Mouse (Mus musculus) telencephalon, adult 2 months (tissue): ENCODE measurements around the gene Inafm2.

Experiments used
- DNase-seq: peaks from one replicate; pipeline ENCODE4 v3.0.0-alpha.2; 2011; ENCODE audit warnings: low read depth, low spot score

Inafm2 gene

GRCm38 (mm10) chr2:118781115-118781514 lies 35.6 kb downstream of the Inafm2 start:
- no peak for DNase-seq

GRCm38 (mm10) chr2:118782303-118782702 lies 36.7 kb downstream of the Inafm2 start:
- DNase-seq: no peak

GRCm38 (mm10) chr2:118783093-118783492 lies 37.5 kb downstream of the Inafm2 start:
- no peak for DNase-seq

GRCm38 (mm10) chr2:118783663-118784062 lies 38.1 kb downstream of the Inafm2 start:
- DNase-seq: no peak

GRCm38 (mm10) chr2:118786525-118786924 lies 41.0 kb downstream of the Inafm2 start:
- DNase-seq: no peak

GRCm38 (mm10) chr2:118789501-118789900 lies 43.9 kb downstream of the Inafm2 start:
- DNase-seq: no peak

- DNase-seq: no peak
These were observed 44.6 kb downstream of the Inafm2 start for GRCm38 (mm10) chr2:118790221-118790550.

GRCm38 (mm10) chr2:118790551-118791525 lies 45.3 kb downstream of the Inafm2 start:
- no peak for DNase-seq

GRCm38 (mm10) chr2:118791591-118792258 lies 46.2 kb downstream of the Inafm2 start:
- DNase-seq: no peak

- DNase-seq: no peak
These were observed 46.7 kb downstream of the Inafm2 start for GRCm38 (mm10) chr2:118792259-118792613.

GRCm38 (mm10) chr2:118793636-118794035 lies 48.1 kb downstream of the Inafm2 start:
- no peak for DNase-seq
